Mouse (Mus musculus): ENCODE results near the gene Abcc5.
"Not testable (repeated sequence)": the region's sequence is repeated elsewhere in the genome, so short reads cannot be mapped to it uniquely, and the experiment has no call there.

The Abcc5 gene

GRCm38 (mm10) chr16:20425855-20426598, at the start of gene Abcc5:
Gene Abcc5, minus strand, starts transcription at chr16:20426394.
- in situ Hi-C loops (cut with MboI, MseI): no loop called here

DNA sequence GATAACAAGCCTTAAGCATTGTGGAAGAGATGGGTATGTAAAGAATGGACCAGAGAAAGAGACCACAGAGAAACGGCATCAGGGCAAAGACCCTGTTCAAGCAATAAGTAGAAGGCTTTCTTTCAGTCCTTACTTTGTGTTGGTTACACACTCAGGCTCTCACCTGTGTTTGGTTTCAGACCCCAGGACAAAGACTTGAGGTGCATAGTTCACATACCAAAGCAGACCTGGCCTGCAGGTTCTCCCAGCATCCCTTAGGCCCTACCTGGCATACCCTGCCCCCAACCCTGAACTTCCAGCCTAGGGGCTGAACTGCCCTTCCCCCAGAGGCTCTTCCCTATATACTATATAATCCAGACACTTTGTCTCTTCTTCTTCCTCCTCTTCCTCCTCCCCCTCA, 49.1 kb upstream of the Abcc5 start:
- in situ Hi-C loops (cut with MboI, MseI): no loop called here

- in situ Hi-C loops (cut with MboI, MseI): no loop called here
Observed at GRCm38 (mm10) chr16:20474786-20475185, 48.6 kb upstream of the Abcc5 start.

DNA sequence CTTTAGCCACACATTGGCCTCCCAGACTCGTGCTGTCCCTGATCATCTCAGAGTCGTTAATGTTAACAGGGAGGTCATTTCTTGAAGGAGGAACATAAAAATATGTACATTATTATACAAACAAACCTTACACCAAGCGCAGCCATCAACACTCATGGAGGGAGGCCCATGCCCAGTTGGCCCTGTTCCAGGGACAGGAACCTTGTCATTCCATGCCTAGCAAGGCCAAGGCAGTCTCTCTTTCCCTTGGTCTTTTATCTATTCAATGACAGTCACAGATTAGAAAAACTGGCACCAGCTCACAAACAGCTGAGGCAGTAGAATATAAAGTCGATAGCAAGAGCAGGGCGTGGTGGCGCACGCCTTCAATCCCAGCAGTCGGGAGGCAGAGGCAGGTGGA, 48.0 kb upstream of the Abcc5 start:
- in situ Hi-C loops (cut with MboI, MseI): no loop called here

DNA sequence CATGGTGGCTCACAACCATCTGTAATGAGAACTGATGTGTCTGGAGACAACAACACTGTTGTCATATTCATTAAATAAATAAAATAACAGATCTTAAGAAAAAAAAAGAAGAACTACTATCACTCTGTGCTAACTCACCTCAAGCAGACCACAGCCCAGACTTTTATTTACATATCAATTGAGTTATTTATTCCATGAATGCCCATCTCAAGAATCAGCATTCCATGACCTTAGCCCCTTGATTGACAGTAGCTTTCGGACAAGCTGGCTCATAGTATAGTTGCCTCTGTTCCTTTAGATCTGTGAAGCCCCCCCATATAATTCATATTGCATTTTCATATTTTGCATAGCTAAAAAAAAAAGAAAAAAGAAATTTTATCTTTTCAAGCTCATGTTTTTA, 47.6 kb upstream of the Abcc5 start:
- in situ Hi-C loops (cut with MboI, MseI): no loop called here

DNA sequence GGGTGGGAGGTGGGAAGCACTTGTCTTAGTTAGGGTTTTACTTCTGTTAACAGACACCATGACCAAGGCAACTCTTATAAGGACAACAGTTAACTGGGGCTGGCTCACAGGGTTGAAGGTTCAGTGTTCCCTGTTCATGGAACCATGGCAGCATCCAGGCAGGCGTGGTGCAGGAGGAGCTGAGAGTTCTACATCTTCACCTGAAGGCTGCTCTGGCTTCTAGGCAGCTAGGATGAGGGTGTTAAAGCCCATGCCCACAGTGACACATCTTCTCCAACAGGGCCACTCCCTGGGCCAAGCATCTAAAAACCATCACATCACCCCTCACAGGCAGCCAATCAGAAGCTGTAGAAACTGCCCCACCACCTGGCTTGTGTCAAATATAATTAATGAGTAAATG, 45.5 kb upstream of the Abcc5 start:
- in situ Hi-C loops (cut with MboI, MseI): no loop called here

GRCm38 (mm10) chr16:20470981-20471380, 44.8 kb upstream of the Abcc5 start:
- in situ Hi-C loops (cut with MboI, MseI): no loop called here

GRCm38 (mm10) chr16:20464725-20465124, 38.5 kb upstream of the Abcc5 start:
- in situ Hi-C loops (cut with MboI, MseI): no loop called here

- in situ Hi-C loops (cut with MboI, MseI): not testable (repeated sequence)
Observed at GRCm38 (mm10) chr16:20458736-20459135, 32.5 kb upstream of the Abcc5 start.

- in situ Hi-C loops (cut with MboI, MseI): no loop called here
Observed at GRCm38 (mm10) chr16:20456106-20456505, 29.9 kb upstream of the Abcc5 start.

DNA sequence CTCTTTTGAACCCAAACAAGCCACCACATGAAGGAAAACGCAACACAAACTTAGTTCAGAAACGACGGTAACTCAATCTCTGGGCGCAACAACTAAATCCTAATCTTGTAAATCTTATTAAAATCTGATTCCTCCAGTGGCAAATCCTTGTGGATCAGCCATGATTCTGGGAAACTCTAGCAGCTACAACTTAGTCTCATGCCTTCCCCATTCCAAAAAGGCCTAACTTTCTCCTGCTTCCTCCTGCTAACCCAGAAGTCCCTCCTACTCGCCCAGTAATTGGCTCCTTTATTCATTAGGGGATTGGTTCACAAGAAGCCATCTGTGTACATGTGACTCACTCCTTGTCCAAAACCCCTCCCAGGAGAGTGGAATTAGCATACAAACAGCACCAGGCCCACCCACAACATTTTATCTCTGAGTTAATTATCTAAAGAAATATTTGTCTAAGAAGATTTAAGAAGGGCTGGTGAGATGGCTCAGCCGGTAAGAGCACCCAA, 28.0 kb upstream of the Abcc5 start:
- in situ Hi-C loops (cut with MboI, MseI): no loop called here

- in situ Hi-C loops (cut with MboI, MseI): no loop called here
Observed at GRCm38 (mm10) chr16:20451774-20452173, 25.6 kb upstream of the Abcc5 start.

GRCm38 (mm10) chr16:20445871-20446270, 19.7 kb upstream of the Abcc5 start:
- in situ Hi-C loops (cut with MboI, MseI): no loop called here

DNA sequence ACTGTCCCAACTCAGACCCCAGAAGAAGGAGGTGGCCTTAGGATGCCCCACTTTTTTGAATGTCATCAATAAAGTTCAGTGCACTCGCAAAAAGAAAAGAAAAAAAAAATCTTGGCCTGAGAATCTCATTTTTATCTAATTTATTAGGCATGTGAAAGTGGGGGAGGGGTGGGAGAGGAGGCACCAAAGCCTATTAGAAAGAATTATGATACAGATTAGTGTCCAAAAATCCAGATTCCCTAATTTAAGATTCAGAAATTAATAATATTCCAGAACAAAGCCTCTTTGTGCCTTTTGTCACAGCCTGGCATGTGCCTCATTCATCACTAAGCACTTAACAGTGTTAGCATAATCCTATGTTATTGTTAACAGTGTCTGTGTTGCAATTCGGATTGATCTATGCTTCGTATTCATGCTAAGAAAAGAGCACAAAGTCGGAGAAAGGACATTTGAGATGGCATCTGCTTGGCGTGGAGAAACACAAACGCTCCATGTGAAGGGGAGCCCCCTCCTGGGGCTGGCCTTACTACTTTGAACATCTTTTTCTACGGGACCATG, 18.7 kb upstream of the Abcc5 start:
- in situ Hi-C loops (cut with MboI, MseI): no loop called here

DNA sequence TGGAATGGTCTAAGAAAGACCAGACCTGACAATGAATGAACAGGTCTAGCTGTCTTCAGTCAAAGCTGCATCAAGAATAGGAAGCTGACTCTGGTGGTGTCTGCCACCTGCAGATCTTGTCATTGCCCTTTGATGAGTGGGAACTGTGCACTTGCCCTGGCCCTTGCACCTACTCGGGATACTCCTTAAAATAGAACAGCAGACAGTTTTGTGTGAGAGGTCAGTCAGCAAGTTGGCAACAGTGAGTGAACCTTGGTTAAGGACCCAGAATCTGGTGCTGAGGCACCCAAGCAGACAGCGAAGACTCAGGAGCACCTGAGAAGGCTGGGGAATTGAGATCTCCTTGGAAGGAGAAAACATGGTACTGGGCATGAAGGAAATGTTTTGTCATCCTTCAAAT, 16.7 kb upstream of the Abcc5 start:
- in situ Hi-C loops (cut with MboI, MseI): no loop called here

GRCm38 (mm10) chr16:20438673-20439415, 12.7 kb upstream of the Abcc5 start:
- in situ Hi-C loops (cut with MboI, MseI): loop anchor here (10.0 kb wide), 1 partner anchor 146 kb away; the partner anchor contains the start of gene Vwa5b2

- in situ Hi-C loops (cut with MboI, MseI): loop anchor here (10.0 kb wide), 1 partner anchor 147 kb away; the partner anchor contains the start of gene Vwa5b2
Observed at GRCm38 (mm10) chr16:20438046-20438445, 11.9 kb upstream of the Abcc5 start.

GRCm38 (mm10) chr16:20436281-20436680, 10.1 kb upstream of the Abcc5 start:
- in situ Hi-C loops (cut with MboI, MseI): loop anchor here (10.0 kb wide), 1 partner anchor 149 kb away; the partner anchor contains the start of gene Vwa5b2

DNA sequence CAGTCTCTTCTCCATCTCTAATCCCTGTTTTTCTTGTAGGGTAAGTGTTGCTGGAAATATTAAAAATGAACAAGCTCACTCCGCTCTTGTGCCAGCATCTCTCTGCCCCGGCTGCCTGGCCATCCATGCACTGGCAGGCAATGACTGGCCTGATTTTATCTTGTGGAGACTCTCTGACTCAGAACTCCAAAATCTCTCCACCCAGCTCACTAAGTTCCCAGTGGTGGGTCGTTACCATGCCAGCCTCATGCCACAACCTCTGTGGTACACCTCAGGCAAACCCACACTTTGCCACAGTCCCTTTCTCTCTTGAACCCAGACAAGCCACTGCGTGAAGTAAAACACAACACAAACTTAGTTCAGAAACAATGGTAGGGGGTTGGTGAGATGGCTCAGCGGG, 3.1 kb upstream of the Abcc5 start:
- in situ Hi-C loops (cut with MboI, MseI): no loop called here

- in situ Hi-C loops (cut with MboI, MseI): no loop called here
Observed at GRCm38 (mm10) chr16:20427566-20427965, 1.4 kb upstream of the Abcc5 start.

GRCm38 (mm10) chr16:20424719-20425650, 1.2 kb downstream of the Abcc5 start:
- in situ Hi-C loops (cut with MboI, MseI): no loop called here

Data from regulatory T cell (primary cell).